Mouse (Mus musculus) liver, embryonic 11.5 days (tissue): Measurements from ENCODE around the gene Ybey. TPM values are rescaled to one million over a fixed set of nuclear protein-coding genes. Genes with fewer than 3 reads are reported as not detected.

Source experiments
- ATAC-seq: fragments of 200-750 bp; cut with Nextera tagmentation; replicated peaks from 2 replicates; pipeline ENCODE4 v1.8.0; 2017; ENCODE audit warnings: moderate number of reproducible peaks, mild to moderate bottlenecking, moderate TSS enrichment, moderate library complexity; ENCODE audit not compliant: low FRiP score
- DNase-seq: peaks from one replicate; pipeline ENCODE4 v3.0.0-alpha.2; 2017; ENCODE audit warnings: low spot score
- H3K27ac ChIP-seq: fragments of 300-500 bp; sonication (generic); 2 replicates; pipeline ENCODE4 v1.5.1; 2014; ENCODE audit warnings: mild to moderate bottlenecking, low read depth, low read length, control low read depth
- H3K27me3 ChIP-seq: fragments of 300-500 bp; sonication (generic); replicated peaks from 2 replicates; pipeline ENCODE4 v1.6.1; 2014; ENCODE audit warnings: low read length, mixed read lengths; ENCODE audit not compliant: control insufficient read depth, insufficient read depth
- H3K36me3 ChIP-seq: fragments of 300-500 bp; sonication (generic); 2 replicates; pipeline ENCODE4 v1.6.1; 2014; ENCODE audit warnings: mild to moderate bottlenecking, low read length, moderate library complexity, mixed read lengths; ENCODE audit not compliant: control insufficient read depth, insufficient read depth
- H3K4me1 ChIP-seq: fragments of 300-500 bp; sonication (generic); replicated peaks from 2 replicates; pipeline ENCODE4 v1.6.1; 2014; ENCODE audit warnings: low read length, mixed read lengths; ENCODE audit not compliant: control insufficient read depth, insufficient read depth
- H3K4me2 ChIP-seq: fragments of 300-500 bp; sonication (generic); 2 replicates; pipeline ENCODE4 v1.6.1; 2014; ENCODE audit warnings: mild to moderate bottlenecking, control low read depth, moderate library complexity
- H3K4me3 ChIP-seq: fragments of 300-500 bp; sonication (generic); 2 replicates; pipeline ENCODE4 v1.5.1; 2014; ENCODE audit warnings: low read depth, low read length, control low read depth
- H3K9ac ChIP-seq: fragments of 300-500 bp; sonication (generic); 2 replicates; pipeline ENCODE4 v1.6.1; 2014; ENCODE audit warnings: low read depth, low read length, control low read depth
- H3K9me3 ChIP-seq: fragments of 300-500 bp; sonication (generic); 2 replicates; pipeline ENCODE4 v1.6.1; 2016; ENCODE audit warnings: low read length, inconsistent platforms, mixed read lengths; ENCODE audit not compliant: control insufficient read depth
- whole genome bisulfite sequencing: fragments of 180-500 bp; shearing (Covaris S2); extraction: QIAGEN DNeasy Blood & Tissue Kit; methylation state at CpG from one replicate; pipeline ENCODE4 v1.1.7; 2014; 5-methylcytosine and 5-hydroxymethylcytosine counted together
- polyA plus RNA-seq: library from polyadenylated mRNA; unstranded; fragments of >200 nt; fragmentation: Nextera tagmentation; extraction: Ambion mirVana; gene quantifications from 2 replicates; pipeline ENCODE4 v1.2.1, GENCODE M21; 2014

Ybey gene
- polyA plus RNA-seq, 1 experiment from 2014 or later: 6.3 TPM

GRCm38 (mm10) chr10:76489205-76489604 is 20.3 kb upstream of the Ybey start:
- Histone ChIP-seq H3K36me3 (peaks cover 57% of the 10 kb centered on the region), H3K9me3 (no peaks in the 10 kb centered on the region), H3K27me3 (no peaks in the 10 kb centered on the region), H3K9ac (no peak overlapping the region), H3K4me3 (no peak overlapping the region), H3K27ac (no peak overlapping the region; the same call in 1 of the 2 replicates), H3K4me1 (peaks cover 14% of the 10 kb centered on the region), H3K4me2 (no peak overlapping the region)
- DNase-seq (no peak), ATAC-seq (no peak)
- 80% methylated on average over 15 of the region's 15 CpGs for WGBS

DNA sequence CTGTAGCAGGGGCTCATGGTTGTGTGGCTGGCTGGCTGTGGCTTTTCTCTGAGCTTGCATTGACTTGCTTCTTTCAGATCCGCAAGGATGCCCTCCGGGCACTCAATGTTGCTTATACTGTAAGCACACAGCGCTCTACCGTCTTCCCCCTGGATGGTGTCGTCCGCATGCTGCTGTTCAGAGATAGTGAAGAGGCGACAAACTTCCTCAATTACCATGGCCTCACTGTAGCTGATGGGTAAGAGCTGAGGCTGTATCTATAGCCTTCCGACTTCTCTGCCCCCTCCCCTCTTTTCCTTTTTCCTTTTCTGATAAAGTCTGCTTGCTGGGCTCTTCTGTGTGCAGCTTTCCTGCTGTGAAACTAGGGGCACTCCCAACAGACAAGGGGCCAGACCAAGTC is 19.4 kb upstream of the Ybey start:
- H3K4me1 ChIP-seq: peaks cover 14% of the 10 kb centered on the region
- no peak overlapping the region for H3K4me3 ChIP-seq
- no peak overlapping the region; the same call in 1 of the 2 replicates for H3K9ac ChIP-seq
- H3K36me3 ChIP-seq: peaks cover 51% of the 10 kb centered on the region
- H3K9me3 ChIP-seq: no peaks in the 10 kb centered on the region
- peak overlapping the region; percentile 65 for H3K27ac ChIP-seq
- ATAC-seq: peak; percentile 91
- DNase-seq: no peak
- peak overlapping the region; percentile 38; the same call in 1 of the 2 replicates for H3K4me2 ChIP-seq
- no peaks in the 10 kb centered on the region for H3K27me3 ChIP-seq
- 37% methylated on average over 8 of the region's 8 CpGs for WGBS

DNA sequence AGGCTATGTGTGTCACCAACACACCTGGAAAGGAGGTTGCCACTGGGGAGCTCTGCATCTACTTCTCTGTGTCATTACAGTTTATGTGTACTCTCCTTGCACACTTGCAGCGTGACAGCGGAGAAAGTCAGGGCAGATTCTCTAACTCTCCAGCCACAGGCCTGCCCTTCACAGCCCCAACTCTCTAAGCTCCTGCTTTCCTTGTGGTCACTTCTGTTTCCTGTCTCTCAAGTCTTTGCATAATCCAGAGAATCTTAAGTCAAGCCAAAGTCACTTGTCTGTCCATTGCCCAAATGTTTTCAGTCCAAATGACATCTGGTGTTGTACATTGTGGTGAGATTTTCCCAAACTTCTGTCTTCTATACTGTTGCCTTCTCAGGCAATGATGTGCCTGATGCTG is 17.4 kb upstream of the Ybey start:
- Histone ChIP-seq H3K9me3 (no peaks in the 10 kb centered on the region), H3K36me3 (peaks cover 58% of the 10 kb centered on the region), H3K4me1 (peaks cover 14% of the 10 kb centered on the region), H3K9ac (no peak overlapping the region), H3K4me3 (no peak overlapping the region), H3K4me2 (no peak overlapping the region), H3K27me3 (no peaks in the 10 kb centered on the region), H3K27ac (peak overlapping the region; percentile 4; the same call in 1 of the 2 replicates)
- DNase-seq: no peak
- 73% methylated on average over 2 of the region's 2 CpGs for WGBS
- no peak for ATAC-seq

- DNase-seq (no peak), ATAC-seq (no peak)
- Histone ChIP-seq H3K4me3 (no peak overlapping the region), H3K4me1 (no peaks in the 10 kb centered on the region), H3K27me3 (no peaks in the 10 kb centered on the region), H3K36me3 (peaks cover 56% of the 10 kb centered on the region), H3K4me2 (no peak overlapping the region), H3K27ac (no peak overlapping the region), H3K9ac (no peak overlapping the region), H3K9me3 (no peaks in the 10 kb centered on the region)
- WGBS: 79% methylated on average over 6 of the region's 6 CpGs
These were observed 12.6 kb upstream of the Ybey start for GRCm38 (mm10) chr10:76481480-76481879.

DNA sequence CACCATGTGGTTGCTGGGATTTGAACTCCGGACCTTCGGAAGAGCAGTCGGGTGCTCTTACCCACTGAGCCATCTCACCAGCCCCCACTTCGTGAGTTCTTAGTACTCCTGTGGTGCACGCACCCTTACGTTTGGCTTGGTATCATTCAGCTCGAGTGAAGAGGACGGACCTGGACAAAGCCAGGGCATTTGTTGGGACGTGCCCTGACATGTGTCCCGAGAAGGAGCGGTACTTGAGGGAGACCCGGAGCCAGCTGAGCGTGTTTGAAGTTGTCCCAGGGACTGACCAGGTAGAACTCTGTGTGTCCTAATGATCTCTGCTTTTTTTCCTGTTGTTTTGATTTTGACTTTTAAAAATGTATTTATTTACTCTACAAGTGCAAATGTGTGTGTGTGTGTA is 11.9 kb upstream of the Ybey start:
- DNase-seq: no peak
- Histone ChIP-seq H3K9me3 (no peaks in the 10 kb centered on the region), H3K36me3 (peaks cover 54% of the 10 kb centered on the region), H3K27me3 (no peaks in the 10 kb centered on the region), H3K9ac (no peak overlapping the region), H3K4me3 (no peak overlapping the region), H3K4me2 (no peak overlapping the region), H3K27ac (no peak overlapping the region), H3K4me1 (no peaks in the 10 kb centered on the region)
- ATAC-seq: no peak
- 89% methylated on average over 13 of the region's 13 CpGs for WGBS

- H3K36me3 ChIP-seq: peaks cover 48% of the 10 kb centered on the region
- H3K27ac ChIP-seq: no peak overlapping the region
These were observed 4.8 kb upstream of the Ybey start for GRCm38 (mm10) chr10:76473759-76474158.

DNA sequence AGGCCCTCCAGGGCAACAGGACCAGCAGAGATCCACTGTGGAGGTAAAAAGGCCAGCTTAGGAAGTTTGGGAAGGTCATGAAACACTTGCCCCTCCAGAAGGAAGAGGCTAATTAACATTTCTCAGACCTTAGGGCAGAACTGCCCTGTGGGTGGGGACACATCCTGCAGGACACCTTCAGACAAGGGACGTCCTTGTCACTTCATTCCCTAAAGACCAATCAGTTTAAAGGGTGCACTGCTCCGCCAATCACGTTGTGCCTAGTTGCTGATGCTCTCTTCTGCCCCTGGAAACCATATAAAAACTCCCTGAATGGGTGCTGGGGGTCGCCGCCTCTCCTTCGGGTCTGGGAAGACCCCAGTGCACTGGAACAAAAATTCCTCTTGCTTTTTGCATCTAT is 6.2 kb downstream of the Ybey start:
- Histone ChIP-seq H3K4me1 (peaks cover 2% of the 10 kb centered on the region), H3K27me3 (no peaks in the 10 kb centered on the region), H3K4me2 (no peak overlapping the region), H3K36me3 (peaks cover 5% of the 10 kb centered on the region; the same call in 1 of the 2 replicates), H3K9ac (no peak overlapping the region), H3K9me3 (0 out of 2 replicates have a peak, but pooled peaks cover 6% of the 10 kb centered on the region), H3K27ac (no peak overlapping the region; the same call in 1 of the 2 replicates), H3K4me3 (no peak overlapping the region)
- no peak for DNase-seq
- WGBS: 83% methylated on average over 6 of the region's 6 CpGs
- ATAC-seq: no peak

More at GRCm38 (mm10) chr10:76473759-76474158, 4.8 kb upstream of the Ybey start:
- ATAC-seq (no peak), DNase-seq (no peak)
- H3K4me2 ChIP-seq: no peak overlapping the region
- 83% methylated on average over 5 of the region's 5 CpGs for WGBS
- no peak overlapping the region for H3K9ac ChIP-seq
- peaks cover 3% of the 10 kb centered on the region; the same call in 1 of the 2 replicates for H3K4me1 ChIP-seq
- H3K4me3 ChIP-seq: no peak overlapping the region
- no peaks in the 10 kb centered on the region for H3K9me3 ChIP-seq
- no peaks in the 10 kb centered on the region for H3K27me3 ChIP-seq

DNA sequence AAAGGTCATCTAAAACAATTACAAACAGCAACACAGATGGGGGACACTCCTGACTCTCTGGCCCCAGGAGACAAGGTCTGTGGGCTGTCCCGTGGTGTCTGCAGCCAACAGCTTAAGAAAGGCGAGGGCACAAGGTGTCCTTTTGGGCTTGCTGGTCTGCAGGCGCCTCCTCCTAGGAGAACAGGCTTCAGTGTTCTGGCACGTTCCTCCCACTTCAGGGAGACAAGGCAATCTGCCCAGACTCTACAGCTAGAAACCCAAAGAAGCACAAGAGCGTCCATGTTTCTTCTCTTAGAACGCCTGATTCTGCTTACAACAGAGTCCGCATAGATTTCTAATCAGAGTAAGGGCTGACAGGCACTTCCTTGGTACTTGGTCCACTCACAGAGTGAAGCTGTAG is 6.6 kb downstream of the Ybey start:
- WGBS: 90% methylated on average over 7 of the region's 7 CpGs

GRCm38 (mm10) chr10:76461255-76461654 is 7.7 kb downstream of the Ybey start:
- no peak for DNase-seq

More for the DNA sequence above, 6.6 kb downstream of the Ybey start:
- H3K4me2 ChIP-seq: no peak overlapping the region
- H3K27me3 ChIP-seq: no peaks in the 10 kb centered on the region
- peaks cover 5% of the 10 kb centered on the region; the same call in 1 of the 2 replicates for H3K36me3 ChIP-seq
- no peak overlapping the region for H3K27ac ChIP-seq
- H3K9ac ChIP-seq: no peak overlapping the region
- no peak for ATAC-seq
- no peak overlapping the region for H3K4me3 ChIP-seq
- no peaks in the 10 kb centered on the region for H3K4me1 ChIP-seq
- no peak for DNase-seq
- 0 out of 2 replicates have a peak, but pooled peaks cover 6% of the 10 kb centered on the region for H3K9me3 ChIP-seq

More at GRCm38 (mm10) chr10:76461255-76461654, 7.7 kb downstream of the Ybey start:
- Histone ChIP-seq H3K4me2 (no peak overlapping the region), H3K9ac (no peak overlapping the region), H3K4me3 (no peak overlapping the region), H3K4me1 (no peaks in the 10 kb centered on the region), H3K9me3 (0 out of 2 replicates have a peak, but pooled peaks cover 6% of the 10 kb centered on the region), H3K36me3 (peaks cover 5% of the 10 kb centered on the region; the same call in 1 of the 2 replicates), H3K27me3 (no peaks in the 10 kb centered on the region), H3K27ac (no peak overlapping the region)
- 94% methylated on average over 1 of the region's 1 CpGs for WGBS
- ATAC-seq: no peak
